Mouse (Mus musculus) cerebellum, postnatal 10 days (tissue): ENCODE data around the gene Itgb3bp.

Experiments
- DNase-seq, 2 experiments: peaks; one replicate each; pipeline ENCODE4 v3.0.0; 2021; ENCODE audit warnings: mixed read lengths in 2 of 2

Itgb3bp gene

DNA sequence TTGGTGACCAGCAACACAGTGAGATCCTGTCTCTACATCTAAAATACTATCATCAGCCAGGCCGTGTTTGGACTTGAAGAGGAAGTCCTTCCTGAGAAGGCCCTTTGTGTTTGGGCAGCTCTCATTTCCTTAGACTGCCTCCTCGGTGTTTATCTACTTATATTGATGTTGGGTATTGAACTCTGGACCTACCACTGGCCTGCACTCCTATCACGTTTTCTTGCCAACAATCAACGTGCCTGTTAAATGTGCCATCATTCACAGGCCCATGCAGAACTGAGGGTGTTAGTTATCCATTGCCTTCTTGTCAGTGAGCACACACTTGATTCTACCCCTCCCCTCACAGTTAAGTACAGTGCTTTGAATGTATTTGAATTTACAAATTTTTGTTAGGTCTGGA, 211.7 kb downstream of the Itgb3bp start:
- no peak for DNase-seq

- no peak for DNase-seq
Measured at GRCm38 (mm10) chr4:99715783-99716416, 213.7 kb downstream of the Itgb3bp start.
